ENCODE assay signal across 24 mouse cellular contexts in the genomic region with DNA sequence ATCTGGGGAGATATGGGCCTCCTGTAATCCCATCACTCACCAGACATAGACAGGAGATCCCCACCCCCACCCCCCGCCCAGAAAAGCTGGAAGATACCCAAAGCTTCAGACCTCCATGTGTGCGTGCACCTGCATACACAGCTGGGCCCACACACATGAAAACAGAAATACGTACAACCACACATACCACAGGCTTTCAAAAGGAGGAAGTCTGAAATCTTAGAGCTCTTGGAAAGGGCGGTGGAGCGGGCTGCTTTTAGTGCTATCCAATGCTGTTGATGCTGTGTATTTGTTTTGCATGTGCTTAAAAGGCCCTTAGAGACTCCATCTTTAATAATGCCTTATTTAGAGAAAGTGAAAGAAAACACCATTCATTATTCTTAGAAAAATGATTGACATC. TPM values are rescaled to one million over a fixed set of nuclear protein-coding genes. Genes with fewer than 3 reads are reported as not detected.
DNase-seq lines count a peak whose midpoint lies in the region; ATAC-seq and TF ChIP-seq lines count a peak whose summit lies in the region.
"Had no signal": no experiment of that assay in that cellular context is flagged by ENCODE, and none has a peak within 500 bp of the region (broad histone marks: within the 10 kb centered on the region; RNA-seq: fewer than 3 reads in every experiment).

No protein-coding gene starts in this region.

- no peak overlapping the region for H3K4me2 ChIP-seq in liver, postnatal 0 days (ENCODE audit: low read depth, low read length)
- H3K4me2 ChIP-seq in liver, embryonic 11.5 days: no peak overlapping the region
- H3K4me2 ChIP-seq in heart, embryonic 12.5 days: no peak overlapping the region
- H3K4me2 ChIP-seq: embryonic facial prominence, embryonic 13.5 days; hindbrain, embryonic 14.5 days; intestine, embryonic 15.5 days; lung, embryonic 15.5 days; midbrain, embryonic 15.5 days; neural tube, embryonic 13.5 days had no signal

- no peak overlapping the region for H3K9ac ChIP-seq in liver, postnatal 0 days (replicated peaks)
- H3K9ac ChIP-seq in liver, embryonic 11.5 days (ENCODE audit: low read depth, low read length): no peak overlapping the region
- no peak overlapping the region for H3K9ac ChIP-seq in heart, embryonic 12.5 days
- H3K9ac ChIP-seq: embryonic facial prominence, embryonic 13.5 days; hindbrain, embryonic 14.5 days; intestine, embryonic 15.5 days; liver, embryonic 14.5 days; lung, embryonic 15.5 days; midbrain, embryonic 15.5 days; neural tube, embryonic 13.5 days had no signal

- no peak overlapping the region for H3K27ac ChIP-seq in liver, postnatal 0 days (ENCODE audit: low read depth)
- H3K27ac ChIP-seq in liver, embryonic 11.5 days (ENCODE audit: low read depth, low read length): no peak overlapping the region
- H3K27ac ChIP-seq in heart, embryonic 12.5 days (ENCODE audit: poor library complexity, severe bottlenecking): no peak overlapping the region
- H3K27ac ChIP-seq: embryonic facial prominence, embryonic 13.5 days; hindbrain, embryonic 14.5 days; intestine, embryonic 15.5 days; liver, embryonic 14.5 days; lung, embryonic 15.5 days; midbrain, embryonic 15.5 days; neural tube, embryonic 13.5 days; stomach, postnatal 0 days had no signal

- no peak for TF ChIP-seq CTCF in liver, postnatal 0 days (IDR thresholded peaks at IDR 0.05; ENCODE audit: low read depth)

- 46% methylated on average over 5 of the region's 5 CpGs for WGBS in liver, postnatal 0 days (ENCODE audit: insufficient replicate concordance)
- 67% methylated on average over 5 of the region's 5 CpGs for WGBS in liver, embryonic 11.5 days
- 81% methylated on average over 5 of the region's 5 CpGs for WGBS in heart, embryonic 12.5 days

- no peak for TF ChIP-seq EP300 in liver, postnatal 0 days (IDR thresholded peaks at IDR 0.05; ENCODE audit: low read depth)

- ATAC-seq in liver, postnatal 0 days: 0 out of 2 replicates have a peak, but pooled peaks have one; percentile 19
- ATAC-seq in liver, embryonic 11.5 days (replicated peaks; ENCODE audit: low FRiP score): no peak
- ATAC-seq in granulocyte monocyte progenitor cell, adult 5-6 weeks (replicated peaks; ENCODE audit: poor library complexity, severe bottlenecking): peak; percentile 93
- no peak for ATAC-seq in heart, embryonic 12.5 days (ENCODE audit: insufficient number of reproducible peaks, low FRiP score)
- ATAC-seq: forebrain, embryonic 14.5 days; intestine, embryonic 15.5 days; midbrain, embryonic 15.5 days had no signal

- no peaks in the 10 kb centered on the region for H3K27me3 ChIP-seq in liver, postnatal 0 days (ENCODE audit: insufficient read depth, low read length)
- no peaks in the 10 kb centered on the region for H3K27me3 ChIP-seq in liver, embryonic 11.5 days (replicated peaks; ENCODE audit: control insufficient read depth, insufficient read depth, low read length)
- no peaks in the 10 kb centered on the region for H3K27me3 ChIP-seq in splenic B cell, adult 2 months (ENCODE audit: control insufficient read depth, insufficient read depth, low read length, poor library complexity, severe bottlenecking)
- no peaks in the 10 kb centered on the region for H3K27me3 ChIP-seq in heart, embryonic 12.5 days (replicated peaks)
- H3K27me3 ChIP-seq: embryonic facial prominence, embryonic 13.5 days; intestine, embryonic 15.5 days; lung, embryonic 15.5 days; midbrain, embryonic 15.5 days; neural tube, embryonic 13.5 days had no signal

- no peak overlapping the region for H3K4me3 ChIP-seq in liver, postnatal 0 days (ENCODE audit: low read depth, low read length)
- H3K4me3 ChIP-seq in liver, embryonic 11.5 days (ENCODE audit: low read depth, low read length): no peak overlapping the region
- no peak overlapping the region for H3K4me3 ChIP-seq in heart, embryonic 12.5 days
- H3K4me3 ChIP-seq: embryonic facial prominence, embryonic 13.5 days; intestine, embryonic 15.5 days; lung, embryonic 15.5 days; midbrain, embryonic 15.5 days; myocyte; neural tube, embryonic 13.5 days had no signal

- H3K4me1 ChIP-seq in liver, postnatal 0 days (ENCODE audit: insufficient read depth): no peaks in the 10 kb centered on the region
- no peaks in the 10 kb centered on the region for H3K4me1 ChIP-seq in liver, embryonic 11.5 days (replicated peaks; ENCODE audit: control insufficient read depth, insufficient read depth, low read length)
- H3K4me1 ChIP-seq in heart, embryonic 12.5 days (replicated peaks): no peaks in the 10 kb centered on the region
- H3K4me1 ChIP-seq: embryonic facial prominence, embryonic 13.5 days; intestine, embryonic 15.5 days; lung, embryonic 15.5 days; midbrain, embryonic 15.5 days; neural tube, embryonic 13.5 days had no signal

- DNase-seq in liver, postnatal 0 days: no peak
- no peak for DNase-seq in liver, embryonic 11.5 days (ENCODE audit: low spot score)
- DNase-seq in splenic B cell, adult 2 months (ENCODE audit: low read depth, low spot score): peak; percentile 55
- DNase-seq in thymus, postnatal 25 days: peak; percentile 39
- no peak for DNase-seq in kidney, postnatal 36 days
- no peak for DNase-seq in layer of hippocampus, postnatal 25 days (ENCODE audit: extremely low spot score in 1 of 2, low spot score in 1 of 2)
- DNase-seq: adrenal gland, postnatal 25 days; cerebellum, adult 9-10 months; heart, postnatal 36 days; kidney, postnatal 25 days; lung, postnatal 36 days; right cerebral cortex, postnatal 4 days had no signal

- no peaks in the 10 kb centered on the region for H3K9me3 ChIP-seq in liver, postnatal 0 days (ENCODE audit: low read length)
- no peaks in the 10 kb centered on the region for H3K9me3 ChIP-seq in liver, embryonic 11.5 days (ENCODE audit: control insufficient read depth, low read length)
- H3K9me3 ChIP-seq in heart, embryonic 12.5 days (replicated peaks): no peaks in the 10 kb centered on the region
- H3K9me3 ChIP-seq: embryonic facial prominence, embryonic 13.5 days; intestine, embryonic 15.5 days; lung, embryonic 15.5 days; midbrain, embryonic 15.5 days; neural tube, embryonic 13.5 days had no signal

- no peaks in the 10 kb centered on the region for H3K36me3 ChIP-seq in liver, postnatal 0 days (replicated peaks; ENCODE audit: insufficient read depth, low read length)
- H3K36me3 ChIP-seq in liver, embryonic 11.5 days (ENCODE audit: control insufficient read depth, insufficient read depth, low read length): no peaks in the 10 kb centered on the region
- H3K36me3 ChIP-seq in splenic B cell, adult 2 months (ENCODE audit: control insufficient read depth, insufficient read depth, low read length, poor library complexity, severe bottlenecking): no peaks in the 10 kb centered on the region
- no peaks in the 10 kb centered on the region for H3K36me3 ChIP-seq in heart, embryonic 12.5 days
- H3K36me3 ChIP-seq: embryonic facial prominence, embryonic 13.5 days; intestine, embryonic 15.5 days; lung, embryonic 15.5 days; midbrain, embryonic 15.5 days; neural tube, embryonic 13.5 days had no signal

RNA-seq across cellular contexts. Expression of a gene that starts 22.2 kb away (rescaled TPM):
- polyA plus RNA-seq in liver, postnatal 0 days (2015; fragmentation: Nextera tagmentation; extraction: Ambion mirVana): 8.8 and 11.8 TPM in 2 replicates
- polyA plus RNA-seq in liver, embryonic 11.5 days (2014; fragmentation: Nextera tagmentation; extraction: Ambion mirVana): 15.8 and 16.2 TPM in 2 replicates
- total RNA-seq in granulocyte monocyte progenitor cell, adult 5-6 weeks (2014; fragmentation: Nextera tagmentation): 41.5 and 45.1 TPM in 2 replicates
- total RNA-seq in granulocyte monocyte progenitor cell, adult 5-6 weeks (2017): 14.2 and 15.7 TPM in 2 replicates
- polyA plus RNA-seq in heart, embryonic 12.5 days (2016; fragmentation: Nextera tagmentation; extraction: Ambion mirVana): 6.6 TPM in 2 replicates
- 10 to 100 TPM; 12.9 to 13.7 TPM for total RNA-seq in layer of hippocampus, postnatal 25 days (2021)

Comparison
In these comparisons a context has a peak if more than half of its experiments do, and no peak if none do; other contexts are left out.
1. ATAC-seq: peak in liver, postnatal 0 days (single experiment) and granulocyte monocyte progenitor cell, adult 5-6 weeks (single experiment); none in liver, embryonic 11.5 days (single experiment) and heart, embryonic 12.5 days (single experiment).
2. DNase-seq: peak in splenic B cell, adult 2 months (single experiment) and thymus, postnatal 25 days (single experiment); none in liver, postnatal 0 days (single experiment), liver, embryonic 11.5 days (single experiment), kidney, postnatal 36 days (0 of 2) and layer of hippocampus, postnatal 25 days (0 of 2).